Mouse (Mus musculus): ENCODE results near the gene Ern1. TPM values are rescaled to one million over a fixed set of nuclear protein-coding genes. Genes with fewer than 3 reads are reported as not detected.

Ern1 gene
- polyA plus RNA-seq, 1 experiment, result 11.9 TPM

DNA sequence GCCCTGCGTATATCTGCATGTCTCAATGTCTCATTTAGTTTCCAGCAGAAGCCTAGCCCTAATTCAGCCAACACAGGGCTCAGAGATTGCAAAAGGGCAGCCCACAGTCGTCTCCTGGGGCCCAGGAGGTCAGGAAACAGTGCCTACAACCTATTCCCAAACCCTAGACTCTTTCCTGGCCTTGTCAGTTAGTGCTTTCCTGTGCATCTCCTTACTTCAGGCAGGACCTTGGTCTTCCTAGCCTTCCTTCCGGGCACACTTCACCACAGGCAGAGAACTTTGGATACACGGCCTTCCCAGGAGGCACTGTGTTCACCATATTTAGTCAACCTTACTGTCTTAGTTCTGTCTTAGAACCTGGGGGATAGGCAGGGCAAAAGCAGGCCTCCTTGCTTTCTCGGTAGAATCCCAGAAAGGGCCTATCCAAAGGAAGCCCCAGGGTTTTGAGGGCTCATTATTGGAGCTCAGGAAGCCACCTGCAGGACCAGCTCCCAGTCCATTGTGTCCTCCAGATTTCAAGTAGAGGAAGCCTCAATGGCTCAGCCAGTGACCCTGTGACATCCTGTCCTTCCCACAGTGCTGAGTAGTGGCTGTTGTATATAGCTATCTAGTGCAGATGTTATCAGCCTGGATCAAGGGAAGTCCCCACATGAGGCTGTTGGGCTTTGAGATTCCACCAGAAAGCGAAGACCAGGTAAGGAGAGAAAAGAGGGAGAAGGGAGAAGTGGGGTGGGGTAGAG is 104.4 kb downstream of the Ern1 start:
- TF ChIP-seq POLR2A (IDR thresholded peaks at IDR 0.05; ENCODE audit: borderline replicate concordance, extremely low read depth, insufficient read depth, insufficient read length, poor library complexity, severe bottlenecking) (no peak), CTCF (IDR thresholded peaks at IDR 0.05; ENCODE audit: borderline replicate concordance, extremely low read depth, insufficient read depth, insufficient read length) (no peak)
- no peak for DNase-seq (ENCODE audit: low read depth)

DNA sequence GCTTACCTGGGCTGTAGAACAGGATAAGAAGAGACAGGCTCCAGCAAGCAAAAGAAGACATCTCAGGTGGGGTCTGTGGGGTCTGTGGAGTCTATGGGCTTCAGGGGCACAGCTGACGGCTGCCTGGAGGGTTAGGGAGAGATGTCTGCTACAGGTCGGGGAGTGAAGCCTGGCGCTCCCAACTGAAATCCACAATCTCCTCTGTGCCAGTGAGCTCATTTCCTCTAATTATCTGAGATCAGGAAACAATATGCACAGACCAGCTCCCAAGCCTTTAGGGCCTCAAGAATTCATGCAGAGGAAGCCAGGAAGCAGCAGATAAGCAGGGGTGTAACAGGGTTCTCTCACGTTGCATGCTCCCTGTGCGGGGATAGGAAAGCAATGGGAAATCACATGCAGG is 105.2 kb downstream of the Ern1 start:
- no peak for DNase-seq (ENCODE audit: low read depth)
- TF ChIP-seq POLR2A (IDR thresholded peaks at IDR 0.05; ENCODE audit: borderline replicate concordance, extremely low read depth, insufficient read depth, insufficient read length, poor library complexity, severe bottlenecking) (no peak), CTCF (IDR thresholded peaks at IDR 0.05; ENCODE audit: borderline replicate concordance, extremely low read depth, insufficient read depth, insufficient read length) (no peak)

DNA sequence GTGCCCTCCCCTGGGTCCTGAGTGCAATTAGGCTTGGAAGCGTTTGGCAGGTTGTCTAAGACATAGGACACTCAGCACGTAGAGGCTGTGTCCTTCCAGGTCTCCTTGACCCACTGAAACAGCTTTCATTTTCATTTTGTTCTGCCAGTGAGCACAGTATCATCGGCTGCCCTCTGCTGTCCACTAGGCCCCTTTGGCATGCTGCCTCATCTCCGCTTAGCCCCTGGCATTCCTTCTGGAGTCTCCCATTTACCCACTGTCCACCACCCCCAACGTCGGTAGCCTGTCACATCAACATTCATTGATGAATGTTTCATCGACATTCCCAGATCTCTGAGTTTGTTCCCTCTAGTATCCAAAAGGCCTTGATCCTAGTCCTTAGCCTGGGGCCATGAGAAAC is 105.8 kb downstream of the Ern1 start:
- TF ChIP-seq POLR2A (IDR thresholded peaks at IDR 0.05; ENCODE audit: borderline replicate concordance, extremely low read depth, insufficient read depth, insufficient read length, poor library complexity, severe bottlenecking) (no peak), CTCF (IDR thresholded peaks at IDR 0.05; ENCODE audit: borderline replicate concordance, extremely low read depth, insufficient read depth, insufficient read length) (no peak)
- no peak for DNase-seq (ENCODE audit: low read depth)

DNA sequence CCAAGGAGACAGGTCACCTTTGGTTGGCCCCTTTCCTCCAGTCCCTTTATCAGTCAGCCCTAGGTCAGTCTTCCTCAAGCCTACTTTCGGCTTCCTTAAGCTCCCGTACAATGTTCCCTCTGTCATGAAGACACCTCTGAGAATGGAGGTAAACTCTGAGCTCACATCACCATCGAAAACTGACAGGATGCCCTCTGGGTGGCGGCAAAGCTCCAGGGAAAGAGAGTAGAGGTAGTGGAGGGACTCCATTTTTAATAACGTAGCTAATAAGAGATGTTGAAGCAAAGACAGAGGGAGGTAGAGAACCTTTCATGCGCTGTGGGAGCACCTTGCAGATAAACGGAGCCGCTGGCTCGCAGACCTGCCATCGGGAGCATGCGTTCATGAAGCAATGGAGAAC is 106.6 kb downstream of the Ern1 start:
- TF ChIP-seq CTCF (IDR thresholded peaks at IDR 0.05; ENCODE audit: borderline replicate concordance, extremely low read depth, insufficient read depth, insufficient read length) (peak; percentile 5; the same call in 1 of the 2 replicates), POLR2A (IDR thresholded peaks at IDR 0.05; ENCODE audit: borderline replicate concordance, extremely low read depth, insufficient read depth, insufficient read length, poor library complexity, severe bottlenecking) (no peak)

DNA sequence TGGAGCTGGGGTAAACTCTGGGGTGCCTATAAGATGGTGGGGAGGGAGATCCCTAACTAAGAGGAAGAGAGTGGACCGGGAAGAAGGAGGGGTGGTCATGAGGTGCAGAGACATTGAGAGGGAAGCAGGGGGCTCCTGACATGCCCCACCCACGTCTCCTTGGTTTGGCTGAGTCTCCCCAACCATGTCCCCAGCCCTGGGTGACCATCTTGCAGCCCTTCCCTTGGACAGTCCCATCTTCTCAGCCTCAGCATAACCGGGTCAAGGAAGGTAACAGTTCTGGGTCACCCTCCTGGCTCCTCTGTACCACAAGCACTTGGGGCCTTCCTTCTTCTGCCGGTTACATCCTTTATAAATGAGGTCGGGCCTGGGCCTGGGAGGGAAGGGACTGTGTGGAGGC is 112.7 kb downstream of the Ern1 start:
- no peak for DNase-seq (ENCODE audit: low read depth)
- no peak for TF ChIP-seq POLR2A (IDR thresholded peaks at IDR 0.05; ENCODE audit: borderline replicate concordance, extremely low read depth, insufficient read depth, insufficient read length, poor library complexity, severe bottlenecking)
- TF ChIP-seq CTCF (IDR thresholded peaks at IDR 0.05; ENCODE audit: borderline replicate concordance, extremely low read depth, insufficient read depth, insufficient read length), result no peak

More for the DNA sequence above, 106.6 kb downstream of the Ern1 start:
- no peak for DNase-seq (ENCODE audit: low read depth)

DNA sequence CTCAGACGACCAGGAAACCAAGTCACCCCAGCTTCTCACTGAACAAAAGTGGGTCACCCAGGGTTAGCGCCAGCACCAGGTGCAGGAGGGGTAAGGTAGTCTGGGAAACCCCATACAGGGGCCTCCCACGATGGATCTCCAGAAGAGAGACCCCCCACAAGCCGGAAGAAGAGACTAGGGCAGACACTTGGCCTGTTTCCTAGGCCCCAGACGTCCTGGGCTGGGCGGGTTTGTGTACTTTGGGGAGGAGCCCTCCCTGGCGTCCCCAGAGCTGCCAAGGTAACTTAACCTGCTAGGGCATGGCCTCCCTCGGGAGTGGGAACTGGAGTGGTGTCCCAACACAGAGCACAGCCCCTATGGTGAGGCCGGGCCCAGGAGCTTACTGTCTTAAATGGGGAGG is 113.1 kb downstream of the Ern1 start:
- DNase-seq (ENCODE audit: low read depth), result no peak
- no peak for TF ChIP-seq CTCF (IDR thresholded peaks at IDR 0.05; ENCODE audit: borderline replicate concordance, extremely low read depth, insufficient read depth, insufficient read length)
- no peak for TF ChIP-seq POLR2A (IDR thresholded peaks at IDR 0.05; ENCODE audit: borderline replicate concordance, extremely low read depth, insufficient read depth, insufficient read length, poor library complexity, severe bottlenecking)

DNA sequence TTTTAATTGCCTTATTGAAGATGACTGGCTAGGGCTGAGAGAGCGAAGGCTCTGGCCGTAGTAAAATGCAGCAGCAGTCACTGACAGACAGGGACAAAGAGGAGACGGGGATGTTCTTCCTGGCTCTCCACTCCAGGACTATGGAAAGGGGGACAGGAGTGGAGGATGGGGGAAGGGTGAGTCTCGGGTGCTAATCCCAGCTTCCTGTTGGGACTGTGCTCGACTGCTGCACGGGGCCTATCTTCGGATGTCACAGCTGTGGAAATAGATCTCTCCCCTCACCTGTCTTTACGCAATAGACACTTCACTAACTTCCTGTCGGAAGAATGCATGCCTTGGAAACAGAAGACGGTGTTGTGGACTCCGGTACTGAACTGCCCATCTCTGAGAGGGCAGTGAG is 113.7 kb downstream of the Ern1 start:
- no peak for DNase-seq (ENCODE audit: low read depth)

DNA sequence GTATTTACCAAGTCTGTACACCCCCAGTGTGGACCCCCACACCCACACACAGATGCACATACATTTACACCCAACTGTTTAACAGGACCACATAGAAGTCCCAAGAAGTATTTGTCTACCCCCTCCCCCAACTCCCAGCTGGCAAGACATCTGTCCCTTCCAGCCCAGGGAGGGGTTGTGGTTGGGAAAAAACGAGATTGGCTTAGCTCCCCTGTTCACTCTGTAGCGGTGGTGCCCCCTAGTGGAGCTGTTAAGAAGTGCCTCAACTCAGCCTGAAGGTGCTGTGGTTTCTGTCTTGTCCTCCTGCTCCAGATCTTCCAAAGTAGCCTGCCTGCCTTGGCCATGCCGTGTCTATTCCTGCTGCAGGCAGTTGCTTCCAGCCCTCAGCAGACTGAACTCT is 121.3 kb downstream of the Ern1 start:
- TF ChIP-seq POLR2A (IDR thresholded peaks at IDR 0.05; ENCODE audit: borderline replicate concordance, extremely low read depth, insufficient read depth, insufficient read length, poor library complexity, severe bottlenecking) (no peak), CTCF (IDR thresholded peaks at IDR 0.05; ENCODE audit: borderline replicate concordance, extremely low read depth, insufficient read depth, insufficient read length) (peak; percentile 84)
- DNase-seq (ENCODE audit: low read depth), result peak; percentile 82

More for the DNA sequence above, 113.7 kb downstream of the Ern1 start:
- TF ChIP-seq POLR2A (IDR thresholded peaks at IDR 0.05; ENCODE audit: borderline replicate concordance, extremely low read depth, insufficient read depth, insufficient read length, poor library complexity, severe bottlenecking) (no peak), CTCF (IDR thresholded peaks at IDR 0.05; ENCODE audit: borderline replicate concordance, extremely low read depth, insufficient read depth, insufficient read length) (no peak)

DNA sequence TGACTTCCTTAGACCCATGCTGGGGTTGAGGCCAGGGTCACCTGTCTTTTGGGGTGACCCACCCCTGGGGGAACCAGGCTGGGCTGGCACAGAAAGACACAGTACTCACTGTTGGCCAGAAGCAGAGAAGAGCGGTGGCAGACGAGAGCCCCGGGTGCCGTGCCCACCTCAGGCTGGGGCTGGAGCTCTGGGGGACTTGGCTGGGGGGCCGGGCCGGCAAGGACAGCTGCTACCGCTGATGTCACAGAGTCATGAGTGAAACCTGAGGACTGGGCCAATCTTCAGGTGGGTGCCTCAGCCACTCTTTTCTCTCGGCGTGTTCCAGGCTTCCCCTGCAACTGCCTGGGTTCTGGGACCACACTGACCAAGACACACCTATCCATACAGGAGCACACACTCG is 122.3 kb downstream of the Ern1 start, which contains the start of gene Prr29:
Gene Prr29, plus strand, starts transcription at position 107 of the 400 bp plus-strand sequence.
- no peak for TF ChIP-seq CTCF (IDR thresholded peaks at IDR 0.05; ENCODE audit: borderline replicate concordance, extremely low read depth, insufficient read depth, insufficient read length)
- TF ChIP-seq POLR2A (IDR thresholded peaks at IDR 0.05; ENCODE audit: borderline replicate concordance, extremely low read depth, insufficient read depth, insufficient read length, poor library complexity, severe bottlenecking), result no peak
- no peak for DNase-seq (ENCODE audit: low read depth)

DNA sequence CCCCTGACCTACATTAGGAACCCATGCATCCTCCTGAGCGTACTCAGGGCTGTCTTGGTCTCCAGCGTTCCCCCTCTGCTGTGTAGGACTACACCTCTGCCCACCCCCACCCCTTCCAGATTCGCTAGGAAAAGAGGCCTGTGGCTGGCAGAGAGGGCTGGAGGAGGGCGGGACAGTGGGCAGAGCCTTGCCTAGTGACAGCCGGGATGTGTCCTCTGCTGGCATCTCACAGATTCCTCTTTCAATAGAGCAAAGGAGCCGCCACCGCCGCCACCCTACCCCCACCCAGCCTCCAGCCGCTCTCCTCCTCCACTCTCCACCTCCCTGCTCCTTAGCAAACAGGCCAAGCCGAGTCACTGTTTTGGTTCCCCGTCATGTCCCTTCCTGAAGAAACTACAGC is 122.9 kb downstream of the Ern1 start:
- peak; percentile 39 for DNase-seq (ENCODE audit: low read depth)
- TF ChIP-seq CTCF (IDR thresholded peaks at IDR 0.05; ENCODE audit: borderline replicate concordance, extremely low read depth, insufficient read depth, insufficient read length), result no peak
- TF ChIP-seq POLR2A (IDR thresholded peaks at IDR 0.05; ENCODE audit: borderline replicate concordance, extremely low read depth, insufficient read depth, insufficient read length, poor library complexity, severe bottlenecking), result no peak

DNA sequence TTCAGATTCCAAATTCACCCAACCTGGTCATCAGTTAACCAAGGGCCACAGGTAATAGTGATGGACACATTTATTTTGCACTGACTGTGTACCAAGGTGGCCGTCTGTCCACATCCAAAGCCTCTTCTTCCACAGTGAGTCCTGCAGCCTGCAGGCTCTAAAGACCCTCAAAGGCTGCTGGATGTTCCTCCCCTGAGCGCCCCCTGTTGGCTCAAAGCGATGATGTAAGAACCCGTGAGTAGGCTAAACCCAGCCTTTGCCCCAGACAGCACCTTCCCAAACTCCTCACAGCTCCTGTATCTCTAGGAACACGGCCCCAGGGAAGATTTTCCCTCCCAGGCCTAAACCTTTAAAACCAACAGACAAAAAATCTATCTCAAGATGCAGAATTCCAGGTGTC is 128.3 kb downstream of the Ern1 start:
- DNase-seq (ENCODE audit: low read depth), result peak; percentile 18
- TF ChIP-seq CTCF (IDR thresholded peaks at IDR 0.05; ENCODE audit: borderline replicate concordance, extremely low read depth, insufficient read depth, insufficient read length), result peak; percentile 50
- TF ChIP-seq POLR2A (IDR thresholded peaks at IDR 0.05; ENCODE audit: borderline replicate concordance, extremely low read depth, insufficient read depth, insufficient read length, poor library complexity, severe bottlenecking), result no peak
